Mouse (Mus musculus): ENCODE measurements around the gene Gpr153.

- TF ChIP-seq CTCF (IDR thresholded peaks at IDR 0.05; ENCODE audit: insufficient read depth, low read length) (no peak), POLR2A (IDR thresholded peaks at IDR 0.05; ENCODE audit: borderline replicate concordance, extremely low read depth, low read depth, low read length) (no peak)
These were observed 52.5 kb downstream of the Gpr153 start for GRCm38 (mm10) chr4:152326543-152326942.

Data from lung, adult 2 months (tissue).